Mouse (Mus musculus) gastrocnemius, postnatal 10 days (tissue): ENCODE data around the gene Cmbl. TPM values are rescaled to one million over a fixed set of nuclear protein-coding genes. Genes with fewer than 3 reads are reported as not detected.
A peak's percentile ranks its signal among the peaks of the same experiment; 100 is the strongest.

Source experiments
- DNase-seq: peaks from one replicate; pipeline ENCODE4 v3.0.0; 2021; ENCODE audit warnings: mixed read lengths
- total RNA-seq, 2 experiments: library from RNA; stranded (reverse); gene quantifications; 2 replicates each; pipeline ENCODE4 v1.2.3; 2021

Cmbl gene
- total RNA-seq, 2 experiments from 2014 or later: 48.0 to 51.9 TPM

DNA sequence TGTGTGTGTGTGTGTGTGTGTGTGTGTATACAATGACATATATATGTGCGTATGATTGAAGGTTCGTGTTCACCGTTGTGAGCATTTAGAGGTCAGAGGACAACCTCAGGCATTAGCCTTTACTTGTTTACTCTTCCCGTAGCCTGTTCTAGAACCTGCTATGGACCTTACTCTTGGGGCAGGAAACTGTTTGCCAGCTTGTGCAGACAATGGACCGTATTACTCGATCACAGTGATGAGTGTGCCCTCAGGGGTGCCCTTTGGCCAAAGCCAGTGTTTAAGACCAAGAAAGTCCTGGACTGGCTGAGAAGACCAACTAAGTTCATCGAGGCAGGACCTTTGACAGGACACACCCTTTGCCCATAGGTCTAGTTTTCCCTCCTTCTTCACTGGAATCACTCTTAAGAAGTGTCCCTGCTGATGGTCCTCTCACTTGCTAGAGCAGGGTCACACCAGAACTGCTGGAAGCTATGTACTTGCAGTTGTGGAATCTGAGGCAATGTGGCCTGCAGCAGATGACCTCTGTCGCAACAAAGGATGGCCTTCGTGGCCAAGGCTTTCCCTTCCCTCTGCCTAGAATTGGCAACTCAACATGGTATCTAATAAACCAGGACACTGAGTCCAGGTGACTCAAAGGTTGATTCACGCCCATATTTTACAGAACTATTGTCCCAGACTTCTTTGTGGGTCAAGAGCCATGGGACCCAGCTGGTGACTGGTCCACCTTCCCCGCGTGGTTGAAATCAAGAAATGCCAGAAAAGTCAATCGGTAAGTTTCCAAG, 18.3 kb downstream of the Cmbl start:
- no peak for DNase-seq

GRCm38 (mm10) chr15:31585238-31585637, 20.0 kb downstream of the Cmbl start:
- no peak for DNase-seq

DNA sequence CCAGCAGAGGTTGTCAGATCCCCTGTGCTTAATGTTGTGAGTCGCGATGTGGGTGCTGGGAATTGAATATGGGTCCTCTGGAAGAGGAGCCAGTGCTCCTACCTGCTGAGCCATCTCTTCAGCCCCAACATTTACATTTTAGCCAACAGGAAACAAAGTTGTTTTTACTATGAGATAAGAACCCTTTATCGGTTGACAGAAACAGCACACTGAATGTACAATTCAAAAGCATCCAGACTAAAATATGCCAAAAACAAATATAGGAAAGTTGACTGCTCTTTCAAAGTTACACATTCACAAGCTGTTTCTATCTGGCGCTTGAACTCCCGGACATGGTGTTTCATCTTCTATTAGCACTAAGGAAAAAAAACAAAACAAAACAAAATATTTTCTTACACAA, 20.9 kb downstream of the Cmbl start:
- DNase-seq: no peak

- peak; percentile 90 for DNase-seq
These were observed 21.3 kb downstream of the Cmbl start for GRCm38 (mm10) chr15:31586519-31586918.

DNA sequence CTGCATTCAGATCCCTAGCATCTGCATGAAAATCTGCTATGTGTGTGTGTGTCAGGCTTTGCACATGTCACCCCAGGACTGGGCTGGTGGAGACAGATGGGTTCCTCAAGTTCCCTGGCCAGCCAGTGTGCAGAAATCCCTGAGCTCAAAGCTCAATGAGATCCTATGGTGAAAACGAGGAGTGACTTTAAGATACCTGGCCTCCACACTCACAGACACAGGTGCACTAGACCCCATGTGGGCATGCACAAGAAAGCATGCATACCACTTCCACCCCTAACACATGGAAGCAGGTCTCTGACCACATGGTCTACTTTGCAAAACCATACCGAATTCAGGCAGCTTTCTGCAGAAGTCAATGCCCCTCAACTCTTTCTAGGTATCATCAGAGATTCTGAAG, 22.6 kb downstream of the Cmbl start:
- no peak for DNase-seq

DNA sequence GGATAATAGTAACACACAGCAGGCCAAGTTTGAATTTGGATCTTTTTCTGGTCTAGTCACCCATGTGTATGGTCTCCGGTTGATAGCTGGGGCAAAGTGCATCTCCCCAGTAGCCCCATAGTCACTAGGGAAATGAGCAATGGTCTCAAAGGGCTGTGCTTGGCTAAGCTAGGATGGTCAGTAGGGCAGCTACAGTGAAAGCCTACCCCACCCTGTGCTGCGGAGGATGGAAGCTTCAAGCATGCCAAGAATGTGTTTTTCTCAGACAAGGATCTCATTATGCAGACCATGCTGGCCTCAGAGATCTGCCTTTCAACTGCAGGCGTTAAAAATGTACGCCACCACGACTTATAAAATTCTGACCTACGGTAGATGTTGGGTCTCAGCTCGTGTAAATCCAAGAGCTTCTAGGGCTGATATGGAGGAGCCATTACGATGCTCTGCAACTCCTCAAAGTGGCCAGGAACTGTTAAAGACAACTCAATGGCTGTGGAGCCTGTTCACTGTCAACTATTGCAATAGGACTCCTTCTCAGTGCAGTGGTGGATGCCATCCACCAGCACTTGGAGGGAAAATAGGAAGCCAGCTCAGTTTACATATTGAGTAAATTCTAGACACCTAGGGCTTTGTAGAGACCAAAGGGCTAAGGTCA, 23.9 kb downstream of the Cmbl start:
- DNase-seq: no peak

DNA sequence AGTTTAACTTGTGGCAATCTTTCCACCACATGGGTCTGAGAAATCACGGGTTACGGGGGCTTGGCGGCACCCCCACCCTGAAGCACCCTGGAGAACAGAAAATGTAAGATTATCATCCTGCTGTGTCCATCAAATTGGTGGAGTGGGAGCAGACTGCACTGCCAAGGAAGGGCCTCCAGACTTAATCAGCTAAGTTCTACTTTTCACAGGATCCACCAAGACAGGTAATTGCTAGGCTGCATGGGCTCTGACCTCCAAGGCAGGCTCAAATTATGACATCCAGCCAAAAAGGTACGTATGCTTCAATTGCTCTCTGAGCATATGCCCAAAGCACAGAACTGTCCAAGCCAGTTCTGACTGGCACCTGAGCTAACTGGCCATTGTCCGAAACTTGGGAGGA, 25.0 kb downstream of the Cmbl start:
- DNase-seq: no peak

GRCm38 (mm10) chr15:31592531-31592930, 27.3 kb downstream of the Cmbl start:
- no peak for DNase-seq

GRCm38 (mm10) chr15:31594260-31594659, 29.1 kb downstream of the Cmbl start:
- no peak for DNase-seq

GRCm38 (mm10) chr15:31595651-31596050, 30.5 kb downstream of the Cmbl start:
- no peak for DNase-seq

- DNase-seq: no peak
These were observed 34.6 kb downstream of the Cmbl start for GRCm38 (mm10) chr15:31599834-31600233.

- DNase-seq: no peak
These were observed 36.1 kb downstream of the Cmbl start for GRCm38 (mm10) chr15:31601279-31601645.

GRCm38 (mm10) chr15:31601646-31602374, 36.6 kb downstream of the Cmbl start, which contains the start of the genes Cct5 and Fam173b:
TSS of gene Cct5 (minus strand) at chr15:31601804.
TSS of gene Fam173b (plus strand) at chr15:31601852.
- DNase-seq: peak; percentile 97

DNA sequence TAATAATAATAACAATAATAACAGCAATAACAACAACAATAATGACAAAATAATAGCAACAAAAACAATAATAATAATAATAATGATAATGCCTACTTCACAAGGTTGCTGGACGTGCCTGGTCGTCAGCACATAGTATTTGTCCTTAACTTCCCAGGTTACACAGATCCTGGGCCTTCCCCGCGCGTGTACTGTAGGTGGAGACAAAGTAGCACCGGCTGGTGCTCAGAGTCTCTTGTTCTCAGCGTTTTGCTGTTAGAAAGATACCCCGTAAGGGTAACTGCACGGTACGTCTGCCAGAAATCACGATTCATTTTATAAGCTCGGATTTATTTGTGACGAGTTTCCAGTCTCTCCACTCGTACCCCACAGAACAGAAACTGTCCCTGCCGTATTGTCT, 37.2 kb downstream of the Cmbl start:
- peak; percentile 41 for DNase-seq

DNA sequence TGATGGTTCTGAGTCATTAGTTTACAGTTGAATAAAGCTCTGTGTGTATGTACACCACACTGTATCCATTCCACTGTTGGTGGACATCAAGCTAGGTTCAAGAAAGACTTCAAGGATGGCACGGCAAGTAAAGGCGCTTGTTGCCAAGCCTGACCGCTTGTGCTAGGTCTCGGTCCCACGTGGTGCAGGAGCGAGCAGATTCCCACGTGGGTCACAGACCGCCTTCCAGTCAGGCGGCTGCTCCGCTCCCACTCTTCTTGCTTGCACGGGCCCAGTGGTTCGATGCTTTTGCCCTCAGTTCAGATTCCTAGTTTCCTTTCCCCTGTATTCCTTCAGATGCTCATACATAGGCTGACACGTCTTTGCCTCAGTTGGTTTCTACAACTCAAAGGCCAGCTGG, 37.9 kb downstream of the Cmbl start:
- DNase-seq: no peak

- DNase-seq: no peak
These were observed 41.6 kb downstream of the Cmbl start for GRCm38 (mm10) chr15:31606821-31607220.

- DNase-seq: peak; percentile 29
These were observed 45.8 kb downstream of the Cmbl start for GRCm38 (mm10) chr15:31611027-31611426.

- DNase-seq: no peak
These were observed 46.8 kb downstream of the Cmbl start for GRCm38 (mm10) chr15:31611976-31612375.

DNA sequence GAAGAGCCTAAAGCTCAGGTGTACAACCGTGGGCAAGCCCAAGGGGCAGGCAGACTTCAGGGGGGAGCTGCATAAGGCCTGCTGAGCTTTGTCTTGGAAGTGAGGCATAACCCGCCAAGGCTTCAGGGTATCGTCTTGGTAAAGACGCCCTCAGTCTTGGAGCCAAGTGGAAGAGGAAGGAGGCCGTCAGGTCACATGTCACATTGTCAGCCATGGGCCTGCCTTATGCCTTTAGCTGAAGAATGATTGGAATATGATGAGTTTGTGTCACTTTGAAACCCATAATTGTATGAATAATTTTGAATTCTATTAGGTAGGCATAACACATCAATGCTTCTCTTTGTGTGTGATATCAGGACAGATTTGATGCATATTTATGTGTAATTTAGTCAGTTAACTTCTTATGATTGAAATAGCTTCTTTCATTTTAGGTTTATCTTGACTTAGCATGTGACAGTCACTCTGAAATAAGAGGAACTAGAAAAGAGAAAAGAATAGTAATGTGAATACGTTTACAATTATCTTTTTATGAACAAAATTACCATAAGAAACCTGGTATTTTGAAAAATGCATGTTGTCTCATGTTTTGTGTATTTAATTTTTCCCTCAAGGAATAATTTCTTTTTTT, 48.8 kb downstream of the Cmbl start:
- DNase-seq: no peak

DNA sequence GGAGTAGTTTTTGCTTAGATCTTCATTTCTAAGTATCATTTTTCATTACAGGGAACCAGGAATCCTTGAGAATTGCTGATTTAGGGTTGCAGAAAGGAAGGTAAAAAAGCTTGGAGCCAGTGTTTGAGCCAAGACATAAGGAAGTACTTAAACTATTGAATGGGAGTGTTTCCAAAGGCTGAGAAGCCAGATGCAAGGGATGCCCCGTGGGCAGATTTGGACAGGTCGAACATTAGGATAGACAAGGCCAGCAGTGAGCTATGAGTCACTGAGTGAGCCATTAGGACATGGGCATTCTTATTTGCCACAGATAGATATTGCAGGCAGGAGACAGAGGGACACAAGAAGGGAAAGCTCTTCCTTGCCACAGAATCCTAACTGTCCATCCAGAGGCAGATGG, 49.5 kb downstream of the Cmbl start:
- no peak for DNase-seq

DNA sequence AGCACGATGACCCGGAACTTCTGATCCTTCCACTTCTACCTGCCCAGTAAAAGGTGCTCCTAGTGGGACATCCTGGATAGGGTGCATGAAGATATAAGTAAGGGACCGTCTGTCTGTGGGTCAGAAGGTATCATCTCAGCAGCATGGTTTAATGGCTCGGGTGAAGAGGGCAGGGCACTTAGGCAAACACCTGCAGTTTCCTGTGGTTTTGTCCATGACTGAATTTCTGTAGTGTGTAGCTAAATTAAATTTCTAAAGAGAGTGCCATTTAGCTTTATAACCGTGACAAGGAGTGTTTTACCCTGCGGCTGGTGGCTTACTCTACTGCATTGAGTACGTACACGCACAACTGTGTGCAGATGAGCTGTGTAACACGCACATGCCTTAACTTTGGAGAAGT, 52.1 kb downstream of the Cmbl start:
- no peak for DNase-seq

DNA sequence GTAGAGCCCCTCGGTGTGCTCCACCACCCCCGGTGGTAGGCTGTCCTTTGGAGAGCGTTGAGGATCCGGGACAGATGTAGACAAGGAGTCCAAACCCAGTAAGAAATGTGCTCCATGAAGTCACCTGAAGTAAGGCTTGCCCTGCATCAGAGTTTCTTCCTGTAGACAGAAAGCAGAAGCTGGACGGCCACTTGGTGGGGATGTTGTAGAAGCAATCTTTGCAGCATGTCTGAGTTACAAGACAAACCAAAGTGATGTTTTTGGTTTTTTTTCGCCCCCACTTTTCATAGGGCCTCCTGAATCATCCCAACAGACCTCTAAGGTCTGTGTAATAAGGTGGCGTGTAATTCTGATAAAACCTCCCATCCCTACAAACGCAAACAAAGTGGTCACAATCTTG, 54.3 kb downstream of the Cmbl start:
- no peak for DNase-seq
